Mouse (Mus musculus): ENCODE results near the gene Pde7b. TPM values are rescaled to one million over a fixed set of nuclear protein-coding genes. Genes with fewer than 3 reads are reported as not detected.

Gene Pde7b
- polyA plus RNA-seq, 2 experiments from 2014 or later, result 0.15 to 0.33 TPM

Other genes starting within 250 kb of the Pde7b start
- gene Ahi1, start 227.5 kb upstream of the Pde7b start, polyA plus RNA-seq (2017; shearing (Covaris generic)), result 1 to 10 TPM; 9.1 to 9.4 TPM

Measured in CD4-positive, CD25-positive, alpha-beta regulatory T cell, adult 4 months (primary cell).